Mouse (Mus musculus) right cerebral cortex, adult 2 months (tissue): ENCODE results near the gene F13a1.

Experiments
- DNase-seq, 2 experiments: peaks; one replicate each; pipeline ENCODE4 v3.0.0; 2021 to 2022; ENCODE audit warnings: low spot score in 2 of 2

F13a1 gene

GRCm38 (mm10) chr13:37050126-37050525 lies at the start of gene F13a1:
Gene F13a1, minus strand, starts transcription at chr13:37050244.
- DNase-seq = no peak

- DNase-seq = no peak
Observed at GRCm38 (mm10) chr13:37091620-37092019, 41.6 kb upstream of the F13a1 start.

GRCm38 (mm10) chr13:37089104-37089503 lies 39.1 kb upstream of the F13a1 start:
- DNase-seq = no peak

GRCm38 (mm10) chr13:37081506-37082241 lies 31.6 kb upstream of the F13a1 start:
- peak; percentile 7 to 10 for DNase-seq

GRCm38 (mm10) chr13:37071390-37071789 lies 21.3 kb upstream of the F13a1 start:
- no peak for DNase-seq

- DNase-seq = no peak
Observed at GRCm38 (mm10) chr13:37070824-37071223, 20.8 kb upstream of the F13a1 start.

- no peak for DNase-seq
Observed at GRCm38 (mm10) chr13:37060810-37061209, 10.8 kb upstream of the F13a1 start.

- no peak for DNase-seq
Observed at GRCm38 (mm10) chr13:37056662-37057061, 6.6 kb upstream of the F13a1 start.

- DNase-seq = no peak
Observed at GRCm38 (mm10) chr13:37049631-37050030, 413 bp downstream of the F13a1 start.

- no peak for DNase-seq
Observed at GRCm38 (mm10) chr13:37049018-37049417, 1.0 kb downstream of the F13a1 start.

GRCm38 (mm10) chr13:37045005-37045404 lies 5.0 kb downstream of the F13a1 start:
- DNase-seq = no peak

GRCm38 (mm10) chr13:37034745-37035144 lies 15.3 kb downstream of the F13a1 start:
- peak in 1 of 2 experiments; percentile 36 for DNase-seq

GRCm38 (mm10) chr13:37025996-37026579 lies 24.0 kb downstream of the F13a1 start:
- no peak for DNase-seq

- DNase-seq = no peak
Observed at GRCm38 (mm10) chr13:37021575-37021974, 28.5 kb downstream of the F13a1 start.

GRCm38 (mm10) chr13:37010771-37011170 lies 39.3 kb downstream of the F13a1 start:
- DNase-seq = no peak

GRCm38 (mm10) chr13:37006224-37006623 lies 43.8 kb downstream of the F13a1 start:
- DNase-seq = no peak

- DNase-seq = no peak
Observed at GRCm38 (mm10) chr13:36999210-36999705, 50.8 kb downstream of the F13a1 start.

GRCm38 (mm10) chr13:36993593-36993992 lies 56.5 kb downstream of the F13a1 start:
- DNase-seq = no peak

- DNase-seq = no peak
Observed at GRCm38 (mm10) chr13:36988392-36988791, 61.7 kb downstream of the F13a1 start.

- no peak for DNase-seq
Observed at GRCm38 (mm10) chr13:36973016-36973415, 77.0 kb downstream of the F13a1 start.

- DNase-seq = no peak
Observed at GRCm38 (mm10) chr13:36972226-36972625, 77.8 kb downstream of the F13a1 start.

GRCm38 (mm10) chr13:36962926-36963325 lies 87.1 kb downstream of the F13a1 start:
- DNase-seq = no peak

GRCm38 (mm10) chr13:36958996-36959395 lies 91.0 kb downstream of the F13a1 start:
- DNase-seq = no peak
